Mouse (Mus musculus) effector memory CD4-positive, alpha-beta T cell, adult 7 months (primary cell): Measurements from ENCODE around the gene Dpysl4. TPM values are rescaled to one million over a fixed set of nuclear protein-coding genes. Genes with fewer than 3 reads are reported as not detected.

Source experiments
- polyA plus RNA-seq: library from polyadenylated mRNA; unstranded; fragments of 100-300 nt; shearing (Covaris generic); gene quantifications from one replicate; pipeline ENCODE4 v1.2.1, GENCODE M21; 2017

Dpysl4 gene
- 0.71 TPM for polyA plus RNA-seq

GRCm38 (mm10) chr7:139085629-139086194, at the start of gene Dpysl4:
Gene Dpysl4, plus strand, starts transcription at chr7:139086001.

Other genes starting within 250 kb of the Dpysl4 start
- gene Ppp2r2d, start 239.9 kb upstream of the Dpysl4 start, polyA plus RNA-seq = 103 TPM
- 22.1 TPM for gene Mapk1ip1, start 239.7 kb upstream of the Dpysl4 start, polyA plus RNA-seq
- gene Bnip3, start 176.5 kb upstream of the Dpysl4 start, polyA plus RNA-seq = 5.4 TPM
- 0.23 TPM for gene Jakmip3, start 145.3 kb upstream of the Dpysl4 start, polyA plus RNA-seq
- gene Lrrc27, start 127.0 kb downstream of the Dpysl4 start, polyA plus RNA-seq = 1.00 TPM
- gene Stk32c, start 127.3 kb downstream of the Dpysl4 start, polyA plus RNA-seq = 1.6 TPM
- gene Pwwp2b, start 162.5 kb downstream of the Dpysl4 start, polyA plus RNA-seq = 5.0 TPM